Mouse (Mus musculus): ENCODE results near the gene Xaf1.

The Xaf1 gene

GRCm38 (mm10) chr11:72362347-72362741, 60.9 kb downstream of the Xaf1 start, which contains the start of gene Tekt1:
Gene Tekt1, minus strand, starts transcription at chr11:72362442.
- DNase-seq, result no peak
